In genomic region chr1:90428774-90429173, GRCm38 (mm10) we compare ENCODE assay signal across 17 mouse cellular contexts.
DNase-seq lines count a peak whose midpoint lies in the region; ATAC-seq and TF ChIP-seq lines count a peak whose summit lies in the region.
"Had no signal": no experiment of that assay in that cellular context is flagged by ENCODE, and none has a peak within 500 bp of the region (broad histone marks: within the 10 kb centered on the region; RNA-seq: fewer than 3 reads in every experiment).

No protein-coding gene starts in this region.

- no peaks in the 10 kb centered on the region for H3K27me3 ChIP-seq in midbrain, postnatal 0 days (ENCODE audit: insufficient read depth, low read length)
- no peaks in the 10 kb centered on the region; the same call in 1 of the 2 replicates for H3K27me3 ChIP-seq in midbrain, embryonic 15.5 days (replicated peaks)
- H3K27me3 ChIP-seq: forebrain, embryonic 13.5 days; hindbrain, embryonic 13.5 days; intestine, embryonic 15.5 days; limb, embryonic 12.5 days; liver, embryonic 15.5 days had no signal

- peak; percentile 57 for DNase-seq in left cerebral cortex, postnatal 4 days
- no peak for DNase-seq in left cerebral cortex, postnatal 10 days (ENCODE audit: extremely low spot score in 1 of 2, low spot score in 2 of 2)
- DNase-seq in midbrain, postnatal 0 days (ENCODE audit: low spot score): peak; percentile 39
- DNase-seq in NIH3T3 (ENCODE audit: low read depth) (peak; percentile 71), MN1 (ENCODE audit: low spot score) (no peak)
- peak; percentile 93 for DNase-seq in fibroblast of lung, adult 2 months (ENCODE audit: low read depth)
- DNase-seq in layer of hippocampus, postnatal 36 days: no peak
- DNase-seq: cerebellum, adult 18-20 months; heart, postnatal 10 days; thymus, postnatal 4 days had no signal

- H3K9me3 ChIP-seq in midbrain, postnatal 0 days (ENCODE audit: low read length): no peaks in the 10 kb centered on the region
- no peaks in the 10 kb centered on the region for H3K9me3 ChIP-seq in midbrain, embryonic 15.5 days
- H3K9me3 ChIP-seq: forebrain, embryonic 13.5 days; hindbrain, embryonic 13.5 days; intestine, embryonic 15.5 days; limb, embryonic 12.5 days; liver, embryonic 15.5 days had no signal

- no peak overlapping the region for H3K27ac ChIP-seq in midbrain, postnatal 0 days (ENCODE audit: low read depth, low read length)
- H3K27ac ChIP-seq in midbrain, embryonic 15.5 days: no peak overlapping the region
- H3K27ac ChIP-seq: forebrain, embryonic 13.5 days; heart, embryonic 10.5 days; hindbrain, embryonic 13.5 days; intestine, embryonic 15.5 days; limb, embryonic 12.5 days; liver, embryonic 15.5 days had no signal

- H3K4me2 ChIP-seq in midbrain, postnatal 0 days (ENCODE audit: low read depth, low read length, poor library complexity, severe bottlenecking): no peak overlapping the region
- no peak overlapping the region for H3K4me2 ChIP-seq in midbrain, embryonic 15.5 days
- H3K4me2 ChIP-seq: forebrain, embryonic 13.5 days; hindbrain, embryonic 13.5 days; intestine, embryonic 15.5 days; limb, embryonic 12.5 days; liver, embryonic 15.5 days had no signal

- ATAC-seq in midbrain, postnatal 0 days (ENCODE audit: low FRiP score): no peak
- no peak for ATAC-seq in midbrain, embryonic 15.5 days (replicated peaks)
- ATAC-seq: forebrain, embryonic 13.5 days; intestine, embryonic 15.5 days had no signal

- no peaks in the 10 kb centered on the region for H3K36me3 ChIP-seq in midbrain, postnatal 0 days (ENCODE audit: insufficient read depth, low read length)
- H3K36me3 ChIP-seq in midbrain, embryonic 15.5 days (replicated peaks): no peaks in the 10 kb centered on the region
- H3K36me3 ChIP-seq: heart, embryonic 10.5 days; hindbrain, embryonic 13.5 days; intestine, embryonic 15.5 days; limb, embryonic 12.5 days; liver, embryonic 15.5 days had no signal

- 77% methylated on average over 7 of the region's 7 CpGs for WGBS in midbrain, postnatal 0 days
- WGBS in midbrain, embryonic 15.5 days: 85% methylated on average over 7 of the region's 7 CpGs

- no peak overlapping the region for H3K9ac ChIP-seq in midbrain, postnatal 0 days (replicated peaks; ENCODE audit: low read length, poor library complexity, severe bottlenecking)
- H3K9ac ChIP-seq in midbrain, embryonic 15.5 days: no peak overlapping the region
- H3K9ac ChIP-seq: forebrain, embryonic 13.5 days; hindbrain, embryonic 13.5 days; intestine, embryonic 15.5 days; limb, embryonic 12.5 days; liver, embryonic 15.5 days had no signal

- no peak for TF ChIP-seq CTCF in midbrain, postnatal 0 days (IDR thresholded peaks at IDR 0.05)

- no peak overlapping the region for H3K4me3 ChIP-seq in midbrain, postnatal 0 days (ENCODE audit: low read depth, low read length)
- H3K4me3 ChIP-seq in midbrain, embryonic 15.5 days: no peak overlapping the region
- H3K4me3 ChIP-seq: forebrain, embryonic 13.5 days; heart, embryonic 10.5 days; hindbrain, embryonic 13.5 days; intestine, embryonic 15.5 days; limb, embryonic 12.5 days; liver, embryonic 15.5 days had no signal

- intact Hi-C loops in left cerebral cortex, postnatal 4 days (cut with DNase I): no loop called here
- intact Hi-C loops in left cerebral cortex, postnatal 10 days (cut with DNase I): no loop called here

- H3K4me1 ChIP-seq in midbrain, postnatal 0 days (ENCODE audit: insufficient read depth, low read length): no peaks in the 10 kb centered on the region
- H3K4me1 ChIP-seq in midbrain, embryonic 15.5 days: no peaks in the 10 kb centered on the region; the same call in 1 of the 2 replicates
- H3K4me1 ChIP-seq: liver, embryonic 15.5 days had no signal

Comparison
In these comparisons a context has a peak if more than half of its experiments do, and no peak if none do; other contexts are left out.
1. DNase-seq: peak in left cerebral cortex, postnatal 4 days (single experiment), midbrain, postnatal 0 days (single experiment), NIH3T3 (single experiment) and fibroblast of lung, adult 2 months (single experiment); none in left cerebral cortex, postnatal 10 days (0 of 2), MN1 (single experiment) and layer of hippocampus, postnatal 36 days (0 of 2).